20 mouse cellular contexts compared by ENCODE assay signal in the genomic region with DNA sequence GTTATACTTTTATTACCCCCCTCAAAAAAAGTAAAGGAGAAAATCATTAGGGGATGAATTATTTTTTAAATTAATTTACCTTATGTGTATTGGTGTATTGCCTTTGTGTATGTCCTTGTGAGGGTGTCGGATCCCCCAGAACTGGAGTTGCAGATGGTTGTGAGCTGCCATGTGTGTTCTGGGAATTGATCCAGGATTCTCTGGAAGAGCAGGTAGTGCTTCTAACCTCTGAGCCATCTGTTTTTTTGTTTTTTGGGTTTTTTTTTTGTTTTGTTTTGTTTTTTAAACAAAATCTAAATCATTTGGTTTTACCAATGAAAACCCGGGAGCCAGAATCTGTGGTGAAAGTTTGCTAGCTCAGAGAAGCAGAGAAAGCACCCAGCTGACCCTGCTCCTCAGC. TPM values are rescaled to one million over a fixed set of nuclear protein-coding genes. Genes with fewer than 3 reads are reported as not detected.
DNase-seq lines count a peak whose midpoint lies in the region; ATAC-seq and TF ChIP-seq lines count a peak whose summit lies in the region.
"Had no signal": no experiment of that assay in that cellular context is flagged by ENCODE, and none has a peak within 500 bp of the region (broad histone marks: within the 10 kb centered on the region; RNA-seq: fewer than 3 reads in every experiment).

No protein-coding gene starts in this region.

- no peak overlapping the region for H3K4me2 ChIP-seq in heart, embryonic 12.5 days
- no peak overlapping the region for H3K4me2 ChIP-seq in midbrain, postnatal 0 days (ENCODE audit: low read depth, low read length, poor library complexity, severe bottlenecking)
- no peak overlapping the region for H3K4me2 ChIP-seq in midbrain, embryonic 14.5 days (ENCODE audit: low read length)
- H3K4me2 ChIP-seq: limb, embryonic 12.5 days had no signal

- H3K4me3 ChIP-seq in heart, embryonic 12.5 days: no peak overlapping the region
- H3K4me3 ChIP-seq in midbrain, postnatal 0 days (ENCODE audit: low read depth, low read length): no peak overlapping the region
- no peak overlapping the region for H3K4me3 ChIP-seq in midbrain, embryonic 14.5 days (replicated peaks; ENCODE audit: low read depth, low read length)
- H3K4me3 ChIP-seq: heart, embryonic 10.5 days; hindbrain, embryonic 10.5 days; layer of hippocampus, adult 2 months; limb, embryonic 12.5 days; lung, embryonic 15.5 days; stomach, embryonic 15.5 days had no signal

- TF ChIP-seq CTCF in midbrain, postnatal 0 days (IDR thresholded peaks at IDR 0.05): no peak

- no peak for ATAC-seq in heart, embryonic 12.5 days (ENCODE audit: insufficient number of reproducible peaks, low FRiP score)
- ATAC-seq in midbrain, postnatal 0 days (ENCODE audit: low FRiP score): no peak
- ATAC-seq in midbrain, embryonic 14.5 days (ENCODE audit: low FRiP score, low TSS enrichment): no peak
- ATAC-seq: Patski had no signal

- WGBS in heart, embryonic 12.5 days: 85% methylated on average over 2 of the region's 2 CpGs
- WGBS in midbrain, postnatal 0 days: 76% methylated on average over 2 of the region's 2 CpGs
- WGBS in midbrain, embryonic 14.5 days: 85% methylated on average over 2 of the region's 2 CpGs

- no peak overlapping the region for H3K9ac ChIP-seq in heart, embryonic 12.5 days
- no peak overlapping the region for H3K9ac ChIP-seq in midbrain, postnatal 0 days (replicated peaks; ENCODE audit: low read length, poor library complexity, severe bottlenecking)
- no peak overlapping the region for H3K9ac ChIP-seq in midbrain, embryonic 14.5 days (replicated peaks; ENCODE audit: low read length)
- H3K9ac ChIP-seq: limb, embryonic 12.5 days; lung, embryonic 15.5 days; stomach, embryonic 15.5 days had no signal

- peak; percentile 80 for DNase-seq in heart, adult 11 months
- DNase-seq in midbrain, postnatal 0 days (ENCODE audit: low spot score): peak; percentile 31
- DNase-seq in midbrain, embryonic 14.5 days: no peak
- peak; percentile 78 for DNase-seq in cerebellum, adult 9-11 months
- DNase-seq in frontal cortex, postnatal 25 days (ENCODE audit: low spot score in 2 of 2): no peak
- no peak for DNase-seq in yolk sac, embryonic 10.5 days (ENCODE audit: low spot score)
- no peak for DNase-seq in kidney, adult 9 months
- DNase-seq: adrenal gland, postnatal 36 days; kidney, adult 8-10 months; liver, embryonic 13.5 days had no signal

- no peak overlapping the region for H3K27ac ChIP-seq in heart, embryonic 12.5 days (ENCODE audit: poor library complexity, severe bottlenecking)
- H3K27ac ChIP-seq in midbrain, postnatal 0 days (ENCODE audit: low read depth, low read length): no peak overlapping the region
- no peak overlapping the region for H3K27ac ChIP-seq in midbrain, embryonic 14.5 days (replicated peaks; ENCODE audit: low read depth, low read length)
- H3K27ac ChIP-seq: liver, embryonic 13.5 days; stomach, embryonic 15.5 days had no signal

- no peaks in the 10 kb centered on the region for H3K27me3 ChIP-seq in heart, embryonic 12.5 days (replicated peaks)
- H3K27me3 ChIP-seq in midbrain, postnatal 0 days (ENCODE audit: insufficient read depth, low read length): no peaks in the 10 kb centered on the region
- no peaks in the 10 kb centered on the region for H3K27me3 ChIP-seq in midbrain, embryonic 14.5 days (ENCODE audit: control insufficient read depth, insufficient read depth, low read length)
- H3K27me3 ChIP-seq: limb, embryonic 12.5 days; liver, embryonic 13.5 days; lung, embryonic 15.5 days; Patski; stomach, embryonic 15.5 days had no signal

- peaks cover 7% of the 10 kb centered on the region for H3K4me1 ChIP-seq in heart, embryonic 12.5 days (replicated peaks)
- no peaks in the 10 kb centered on the region for H3K4me1 ChIP-seq in midbrain, postnatal 0 days (ENCODE audit: insufficient read depth, low read length)
- H3K4me1 ChIP-seq in midbrain, embryonic 14.5 days (ENCODE audit: control insufficient read depth, insufficient read depth, low read length): no peaks in the 10 kb centered on the region
- H3K4me1 ChIP-seq: hindbrain, embryonic 10.5 days; limb, embryonic 12.5 days; lung, embryonic 15.5 days; stomach, embryonic 15.5 days had no signal

- H3K36me3 ChIP-seq in heart, embryonic 12.5 days: no peaks in the 10 kb centered on the region
- H3K36me3 ChIP-seq in midbrain, postnatal 0 days (ENCODE audit: insufficient read depth, low read length): no peaks in the 10 kb centered on the region
- no peaks in the 10 kb centered on the region for H3K36me3 ChIP-seq in midbrain, embryonic 14.5 days (ENCODE audit: control insufficient read depth, insufficient read depth, low read length)
- H3K36me3 ChIP-seq: forebrain, embryonic 10.5 days; G1E; heart, embryonic 10.5 days; hindbrain, embryonic 10.5 days; limb, embryonic 12.5 days; liver, embryonic 13.5 days; lung, embryonic 15.5 days; stomach, embryonic 15.5 days had no signal

- no peaks in the 10 kb centered on the region for H3K9me3 ChIP-seq in heart, embryonic 12.5 days (replicated peaks)
- H3K9me3 ChIP-seq in midbrain, postnatal 0 days (ENCODE audit: low read length): no peaks in the 10 kb centered on the region
- H3K9me3 ChIP-seq in midbrain, embryonic 14.5 days (ENCODE audit: control insufficient read depth, low read length): no peaks in the 10 kb centered on the region
- H3K9me3 ChIP-seq: forebrain, embryonic 10.5 days; G1E; heart, embryonic 10.5 days; hindbrain, embryonic 10.5 days; limb, embryonic 12.5 days; liver, embryonic 13.5 days; lung, embryonic 15.5 days; stomach, embryonic 15.5 days had no signal

RNA-seq across cellular contexts. Expression of gene Efcab2, which starts 1.8 kb away (rescaled TPM):
- polyA plus RNA-seq in heart, embryonic 12.5 days (2016; fragmentation: Nextera tagmentation; extraction: Ambion mirVana): 12.4 and 13.5 TPM in 2 replicates
- total RNA-seq in midbrain, postnatal 0 days (2014; rRNA removed): 5.9 and 8.2 TPM in 2 replicates
- polyA plus RNA-seq in midbrain, postnatal 0 days (2015; fragmentation: Nextera tagmentation; extraction: Ambion mirVana): 11.2 and 13.4 TPM in 2 replicates
- 4.9 and 7.7 TPM in 2 replicates for polyA plus RNA-seq in midbrain, embryonic 14.5 days (2014; fragmentation: Nextera tagmentation; extraction: Ambion mirVana)

Comparison
In these comparisons a context has a peak if more than half of its experiments do, and no peak if none do; other contexts are left out.
1. DNase-seq: peak in heart, adult 11 months (single experiment), midbrain, postnatal 0 days (single experiment) and cerebellum, adult 9-11 months (single experiment); none in midbrain, embryonic 14.5 days (single experiment), frontal cortex, postnatal 25 days (0 of 2), yolk sac, embryonic 10.5 days (single experiment) and kidney, adult 9 months (single experiment).